Mouse (Mus musculus) olfactory bulb, adult 2 months (tissue): Measurements from ENCODE around the gene Col23a1.

Experiments
- CTCF ChIP-seq: fragments of 200-500 bp; IDR thresholded peaks from 2 replicates; pipeline ENCODE4 v1.5.1; 2012; ENCODE audit warnings: low read depth, mild to moderate bottlenecking, low read length, moderate library complexity; ENCODE audit not compliant: insufficient read depth
- POLR2A ChIP-seq: fragments of 200-500 bp; IDR thresholded peaks from 2 replicates; pipeline ENCODE4 v1.6.1; 2012; ENCODE audit warnings: mild to moderate bottlenecking, low read depth, low read length, moderate library complexity; ENCODE audit not compliant: insufficient read depth

DNA sequence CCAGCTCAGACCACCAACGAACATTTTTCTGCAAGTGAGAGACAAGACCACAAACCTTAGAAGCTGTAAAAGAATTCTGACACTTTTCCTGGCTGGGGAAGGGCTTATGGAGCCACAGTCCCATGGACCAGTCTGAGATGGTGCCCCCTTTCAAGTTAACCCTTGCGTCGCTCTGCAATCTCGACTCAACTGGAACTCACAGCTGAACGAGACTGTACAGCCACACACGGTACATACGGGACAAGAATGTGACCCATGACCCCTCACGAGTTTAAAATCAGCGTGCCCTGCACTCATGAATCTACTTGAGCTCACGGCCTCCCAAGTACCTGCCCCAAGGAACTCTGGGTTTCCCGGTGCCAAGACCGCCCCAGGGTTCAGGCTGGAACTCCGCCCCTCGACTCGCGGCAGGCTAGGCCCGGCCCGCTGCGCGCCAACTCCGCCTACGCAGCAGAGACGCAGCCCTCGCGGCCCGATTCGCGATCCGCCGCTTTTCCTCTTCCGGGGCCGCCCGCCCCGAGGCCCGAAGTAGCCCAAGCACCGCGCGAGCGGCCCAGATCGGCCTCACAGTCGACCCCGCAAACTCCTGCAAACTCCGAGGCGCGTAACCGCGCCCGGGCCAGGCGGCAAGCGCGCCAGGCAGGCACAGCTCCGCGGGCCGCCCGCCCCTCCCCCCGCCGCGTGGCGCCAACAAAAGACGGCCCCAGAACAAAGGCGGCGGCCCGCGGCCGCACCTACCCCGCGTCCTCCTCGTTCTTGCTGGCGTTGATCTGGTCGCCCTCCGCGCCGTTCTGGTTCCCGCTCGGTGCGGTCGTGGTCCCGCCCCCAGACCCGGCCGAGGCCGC, 316.1 kb downstream of the Col23a1 start:
- TF ChIP-seq CTCF (no peak), POLR2A (peak; percentile 33; the same call in 1 of the 2 replicates)
